Mouse (Mus musculus) stomach, postnatal 0 days (tissue): ENCODE results near the gene Cep112. TPM values are rescaled to one million over a fixed set of nuclear protein-coding genes. Genes with fewer than 3 reads are reported as not detected.

Source experiments
- ATAC-seq: fragments of 200-750 bp; cut with Nextera tagmentation; 2 replicates; pipeline ENCODE4 v1.8.0; 2017; ENCODE audit not compliant: low FRiP score, low TSS enrichment
- DNase-seq: peaks from one replicate; pipeline ENCODE4 v3.0.0-alpha.2; 2016; ENCODE audit warnings: low spot score
- H3K27ac ChIP-seq: fragments of 300-500 bp; sonication (generic); replicated peaks from 2 replicates; pipeline ENCODE4 v1.5.1; 2014; ENCODE audit warnings: mild to moderate bottlenecking, control low read depth
- H3K27me3 ChIP-seq: fragments of 300-500 bp; sonication (generic); 2 replicates; pipeline ENCODE4 v1.6.1; 2014; ENCODE audit warnings: low read length; ENCODE audit not compliant: control insufficient read depth, insufficient read depth
- H3K36me3 ChIP-seq: fragments of 300-500 bp; sonication (generic); 2 replicates; pipeline ENCODE4 v1.6.1; 2014; ENCODE audit warnings: low read length, mixed read lengths; ENCODE audit not compliant: control insufficient read depth, insufficient read depth
- H3K4me1 ChIP-seq: fragments of 300-500 bp; sonication (generic); replicated peaks from 2 replicates; pipeline ENCODE4 v1.6.1; 2014; ENCODE audit warnings: antibody characterized with exemption; ENCODE audit not compliant: control insufficient read depth, insufficient read depth
- H3K4me2 ChIP-seq: fragments of 300-500 bp; sonication (generic); replicated peaks from 2 replicates; pipeline ENCODE4 v1.6.1; 2014; ENCODE audit warnings: low read depth, mild to moderate bottlenecking, control low read depth, moderate library complexity
- H3K4me3 ChIP-seq: fragments of 300-500 bp; sonication (generic); 2 replicates; pipeline ENCODE4 v1.5.1; 2014; ENCODE audit warnings: low read depth, low read length, control low read depth
- H3K9ac ChIP-seq: fragments of 300-500 bp; sonication (generic); 2 replicates; pipeline ENCODE4 v1.6.1; 2014; ENCODE audit warnings: mild to moderate bottlenecking, low read length, control low read depth, mixed read lengths
- H3K9me3 ChIP-seq: fragments of 300-500 bp; sonication (generic); 2 replicates; pipeline ENCODE4 v1.6.1; 2016; ENCODE audit warnings: low read length; ENCODE audit not compliant: control insufficient read depth
- CTCF ChIP-seq: IDR thresholded peaks from 2 replicates; pipeline ENCODE4 v1.5.1; 2016; ENCODE audit warnings: antibody characterized with exemption, low read depth, mild to moderate bottlenecking, moderate library complexity
- EP300 ChIP-seq: optimal IDR thresholded peaks from 2 replicates; pipeline ENCODE3; 2016; ENCODE audit warnings: antibody characterized with exemption
- WGBS: fragments of 180-500 bp; shearing (Covaris S2); extraction: QIAGEN DNeasy Blood & Tissue Kit; methylation state at CpG from one replicate; pipeline ENCODE4 v1.1.7; 2014; 5-methylcytosine and 5-hydroxymethylcytosine counted together
- polyA plus RNA-seq: library from polyadenylated mRNA; unstranded; fragments of >200 nt; fragmentation: Nextera tagmentation; extraction: Ambion mirVana; gene quantifications from 2 replicates; pipeline ENCODE4 v1.2.1, GENCODE M21; 2015

The Cep112 gene
- polyA plus RNA-seq, 1 experiment from 2014 or later = 3.5 TPM

- H3K36me3 ChIP-seq = no peaks in the 10 kb centered on the region
- H3K9ac ChIP-seq = no peak overlapping the region
- H3K27ac ChIP-seq = no peak overlapping the region
- H3K4me3 ChIP-seq = no peak overlapping the region
- WGBS = 75% methylated on average over 10 of the region's 10 CpGs
- no peaks in the 10 kb centered on the region for H3K27me3 ChIP-seq
- no peaks in the 10 kb centered on the region for H3K4me1 ChIP-seq
- DNase-seq = no peak
- H3K4me2 ChIP-seq = no peak overlapping the region
- no peaks in the 10 kb centered on the region for H3K9me3 ChIP-seq
- TF ChIP-seq EP300 = no peak
- no peak for TF ChIP-seq CTCF
- ATAC-seq = no peak
These were observed 469.0 kb downstream of the Cep112 start for GRCm38 (mm10) chr11:108893855-108894510.

GRCm38 (mm10) chr11:108897034-108897433 lies 472.0 kb downstream of the Cep112 start:
- DNase-seq = no peak
- TF ChIP-seq CTCF = no peak
- no peak for TF ChIP-seq EP300
- WGBS = 87% methylated on average over 4 of the region's 4 CpGs

GRCm38 (mm10) chr11:108898063-108898462 lies 473.1 kb downstream of the Cep112 start:
- DNase-seq (no peak), ATAC-seq (0 out of 2 replicates have a peak, but pooled peaks have one; percentile 36)
- WGBS = 66% methylated on average over 9 of the region's 9 CpGs
- Histone ChIP-seq H3K9ac (no peak overlapping the region), H3K36me3 (no peaks in the 10 kb centered on the region), H3K4me1 (peaks cover 3% of the 10 kb centered on the region; the same call in 1 of the 2 replicates), H3K9me3 (no peaks in the 10 kb centered on the region), H3K27ac (no peak overlapping the region), H3K4me3 (no peak overlapping the region), H3K27me3 (no peaks in the 10 kb centered on the region), H3K4me2 (no peak overlapping the region)
- TF ChIP-seq CTCF (no peak), EP300 (no peak)

More at GRCm38 (mm10) chr11:108897034-108897433, 472.0 kb downstream of the Cep112 start:
- Histone ChIP-seq H3K4me2 (no peak overlapping the region), H3K27me3 (no peaks in the 10 kb centered on the region), H3K4me3 (no peak overlapping the region), H3K9me3 (no peaks in the 10 kb centered on the region), H3K36me3 (no peaks in the 10 kb centered on the region), H3K4me1 (peaks cover 3% of the 10 kb centered on the region; the same call in 1 of the 2 replicates), H3K9ac (no peak overlapping the region), H3K27ac (no peak overlapping the region)
- ATAC-seq = no peak

GRCm38 (mm10) chr11:108898483-108898882 lies 473.5 kb downstream of the Cep112 start:
- H3K36me3 ChIP-seq = no peaks in the 10 kb centered on the region
- H3K4me1 ChIP-seq = peaks cover 3% of the 10 kb centered on the region; the same call in 1 of the 2 replicates
- H3K4me2 ChIP-seq = no peak overlapping the region
- no peaks in the 10 kb centered on the region for H3K27me3 ChIP-seq
- no peak for TF ChIP-seq EP300
- TF ChIP-seq CTCF = no peak
- no peaks in the 10 kb centered on the region for H3K9me3 ChIP-seq
- H3K27ac ChIP-seq = no peak overlapping the region
- H3K4me3 ChIP-seq = no peak overlapping the region
- no peak overlapping the region for H3K9ac ChIP-seq
- ATAC-seq (no peak), DNase-seq (no peak)
- 79% methylated on average over 6 of the region's 6 CpGs for WGBS

GRCm38 (mm10) chr11:108900718-108901488 lies 475.9 kb downstream of the Cep112 start:
- DNase-seq = no peak
- no peak overlapping the region for H3K4me2 ChIP-seq
- H3K36me3 ChIP-seq = no peaks in the 10 kb centered on the region
- 74% methylated on average over 9 of the region's 10 CpGs for WGBS
- H3K27me3 ChIP-seq = no peaks in the 10 kb centered on the region
- no peak for TF ChIP-seq CTCF
- no peak for TF ChIP-seq EP300
- peaks cover 3% of the 10 kb centered on the region; the same call in 1 of the 2 replicates for H3K4me1 ChIP-seq
- H3K27ac ChIP-seq = no peak overlapping the region
- no peaks in the 10 kb centered on the region for H3K9me3 ChIP-seq
- H3K9ac ChIP-seq = no peak overlapping the region
- H3K4me3 ChIP-seq = no peak overlapping the region
- no peak for ATAC-seq

- H3K27me3 ChIP-seq = no peaks in the 10 kb centered on the region
- no peak overlapping the region for H3K4me3 ChIP-seq
- no peak overlapping the region for H3K27ac ChIP-seq
- no peaks in the 10 kb centered on the region for H3K36me3 ChIP-seq
- H3K9ac ChIP-seq = no peak overlapping the region
- TF ChIP-seq CTCF (no peak), EP300 (no peak)
- H3K9me3 ChIP-seq = no peaks in the 10 kb centered on the region
- no peak for ATAC-seq
- no peak overlapping the region for H3K4me2 ChIP-seq
- WGBS = 72% methylated on average over 7 of the region's 7 CpGs
- DNase-seq = no peak
- peaks cover 3% of the 10 kb centered on the region; the same call in 1 of the 2 replicates for H3K4me1 ChIP-seq
These were observed 476.7 kb downstream of the Cep112 start for GRCm38 (mm10) chr11:108901670-108902069.
